Mouse (Mus musculus): ENCODE data around the gene Akap5.
A peak's percentile ranks its signal among the peaks of the same experiment; 100 is the strongest.

Gene Akap5

DNA sequence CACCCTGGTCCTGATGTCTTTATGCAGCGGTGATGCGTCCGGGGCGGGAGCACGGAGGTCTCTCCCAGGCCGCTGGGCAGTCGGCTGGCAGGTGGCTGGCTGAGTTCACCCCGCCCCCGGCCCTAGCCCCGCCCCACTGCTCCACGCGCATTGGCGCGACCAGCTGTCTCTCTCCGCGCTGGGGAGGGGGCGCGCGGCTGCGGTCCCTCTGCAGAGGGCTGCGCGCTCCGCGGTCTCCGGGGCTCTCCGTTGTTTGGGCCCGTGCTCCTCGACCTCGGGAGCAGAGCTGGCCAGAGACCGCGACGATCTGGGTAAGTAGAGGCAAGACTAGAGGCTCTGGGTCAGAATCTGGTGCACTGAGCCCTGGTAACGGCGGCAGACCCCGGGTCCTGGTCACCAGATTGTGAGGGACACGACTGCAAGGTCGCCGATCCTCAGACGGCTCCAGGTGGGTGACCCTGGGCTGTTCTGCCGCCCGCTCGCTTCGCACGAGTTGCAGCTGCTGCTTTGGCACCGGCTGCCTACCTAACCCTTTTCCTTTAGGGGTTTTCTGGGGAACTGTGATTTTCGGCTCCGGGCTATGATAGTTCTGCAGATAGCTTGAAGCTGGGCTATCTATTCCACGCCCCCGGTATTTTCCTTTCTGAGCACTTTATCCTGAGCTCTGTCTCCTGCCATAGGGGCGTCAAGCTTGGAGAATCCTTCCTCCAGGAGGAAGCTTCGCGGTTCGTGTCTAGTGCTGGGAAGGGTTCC lies at the start of gene Akap5:
Gene Akap5 (plus strand): TSS at position 213 of the 753 bp plus-strand sequence.
- no peak for DNase-seq (ENCODE audit: low spot score)

- no peak for DNase-seq (ENCODE audit: low spot score)
Observed at GRCm38 (mm10) chr12:76278209-76278608, 46.5 kb upstream of the Akap5 start.

DNA sequence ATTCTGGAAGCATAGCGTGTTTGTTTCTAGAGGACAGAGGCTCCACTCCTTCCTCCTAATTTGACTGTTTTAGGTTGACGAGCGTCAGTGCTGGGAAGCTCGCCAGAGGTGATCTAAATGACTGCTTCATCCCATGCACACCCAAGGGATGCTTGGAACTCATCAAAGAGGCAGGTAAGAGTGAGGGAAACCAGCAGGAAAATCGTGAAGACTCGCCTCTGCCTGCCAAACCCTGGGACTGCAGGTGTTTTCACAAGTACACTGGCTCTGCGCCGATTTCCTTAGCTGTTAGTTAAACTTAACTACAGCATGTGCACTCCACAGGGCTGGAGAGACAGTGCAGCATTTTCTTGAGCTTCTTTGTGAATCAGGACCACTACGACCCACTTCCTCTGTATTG lies 44.1 kb upstream of the Akap5 start:
- no peak for DNase-seq (ENCODE audit: low spot score)

GRCm38 (mm10) chr12:76281111-76281660 lies 43.5 kb upstream of the Akap5 start:
- no peak for DNase-seq (ENCODE audit: low spot score)

DNA sequence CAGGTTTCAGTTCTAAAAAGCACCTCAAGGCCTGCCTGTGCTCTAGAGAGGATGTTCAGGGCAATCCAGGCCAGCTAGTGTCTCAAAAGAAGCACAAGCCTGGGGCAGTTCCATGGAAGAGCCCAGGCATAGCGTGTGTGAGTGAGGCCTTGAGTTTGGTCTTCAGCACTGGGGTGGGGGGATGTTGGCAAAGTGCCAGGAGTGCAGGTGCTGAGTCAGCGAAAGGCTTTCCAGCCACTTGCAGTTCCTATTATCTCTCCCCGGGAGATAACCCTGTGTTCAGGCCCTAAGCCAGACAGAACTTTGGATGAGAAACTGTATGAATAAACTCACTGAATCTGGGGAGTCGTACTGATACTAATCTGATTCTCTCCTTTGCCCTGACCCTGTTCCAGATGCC lies 42.6 kb upstream of the Akap5 start:
- DNase-seq (ENCODE audit: low spot score): no peak

- no peak for DNase-seq (ENCODE audit: low spot score)
Observed at GRCm38 (mm10) chr12:76282532-76283173, 42.0 kb upstream of the Akap5 start.

GRCm38 (mm10) chr12:76285418-76285817 lies 39.3 kb upstream of the Akap5 start:
- DNase-seq (ENCODE audit: low spot score): no peak

- DNase-seq (ENCODE audit: low spot score): no peak
Observed at GRCm38 (mm10) chr12:76287986-76288385, 36.7 kb upstream of the Akap5 start.

DNA sequence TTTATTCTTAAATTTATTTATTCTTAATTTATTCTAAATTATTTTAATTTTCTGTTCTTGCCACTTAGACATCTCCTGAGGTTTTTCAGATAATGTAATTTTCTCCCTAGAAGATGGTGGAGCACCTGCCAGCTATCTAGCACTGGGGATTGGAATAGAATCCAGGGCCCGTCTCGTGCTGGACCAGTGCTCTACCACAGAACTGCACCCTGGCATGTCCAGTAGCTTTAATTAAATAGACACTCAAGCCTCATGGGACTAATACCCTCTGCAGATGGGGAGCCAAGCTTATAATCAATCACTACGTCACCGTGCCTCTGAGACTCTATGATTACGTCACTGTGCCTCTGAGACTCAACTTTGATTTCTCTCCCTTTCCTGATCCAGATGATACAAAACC lies 36.2 kb upstream of the Akap5 start:
- no peak for DNase-seq (ENCODE audit: low spot score)

GRCm38 (mm10) chr12:76289428-76289827 lies 35.3 kb upstream of the Akap5 start:
- no peak for DNase-seq (ENCODE audit: low spot score)

GRCm38 (mm10) chr12:76290271-76290670 lies 34.4 kb upstream of the Akap5 start:
- no peak for DNase-seq (ENCODE audit: low spot score)

- peak; percentile 26 for DNase-seq (ENCODE audit: low spot score)
Observed at GRCm38 (mm10) chr12:76293192-76293591, 31.5 kb upstream of the Akap5 start.

DNA sequence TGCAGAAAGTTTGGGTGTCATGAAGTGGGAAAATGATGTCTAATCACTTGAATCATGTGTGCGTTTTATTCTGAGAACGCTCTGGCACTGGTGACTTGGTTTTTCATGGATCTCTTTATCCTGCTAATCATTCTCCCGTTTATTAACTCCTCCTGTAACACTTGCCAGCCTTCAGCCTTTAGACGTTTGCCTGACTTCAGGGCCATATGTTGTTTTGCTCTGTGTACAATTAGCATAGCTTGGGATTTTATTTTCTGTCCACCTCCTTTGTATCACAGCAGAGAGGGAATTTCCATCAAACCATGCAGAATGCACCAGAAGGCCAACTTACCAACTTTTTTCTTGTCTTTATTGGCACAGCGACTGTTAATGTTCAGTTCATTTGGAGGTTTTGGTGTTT lies 26.9 kb upstream of the Akap5 start:
- DNase-seq (ENCODE audit: low spot score): no peak

DNA sequence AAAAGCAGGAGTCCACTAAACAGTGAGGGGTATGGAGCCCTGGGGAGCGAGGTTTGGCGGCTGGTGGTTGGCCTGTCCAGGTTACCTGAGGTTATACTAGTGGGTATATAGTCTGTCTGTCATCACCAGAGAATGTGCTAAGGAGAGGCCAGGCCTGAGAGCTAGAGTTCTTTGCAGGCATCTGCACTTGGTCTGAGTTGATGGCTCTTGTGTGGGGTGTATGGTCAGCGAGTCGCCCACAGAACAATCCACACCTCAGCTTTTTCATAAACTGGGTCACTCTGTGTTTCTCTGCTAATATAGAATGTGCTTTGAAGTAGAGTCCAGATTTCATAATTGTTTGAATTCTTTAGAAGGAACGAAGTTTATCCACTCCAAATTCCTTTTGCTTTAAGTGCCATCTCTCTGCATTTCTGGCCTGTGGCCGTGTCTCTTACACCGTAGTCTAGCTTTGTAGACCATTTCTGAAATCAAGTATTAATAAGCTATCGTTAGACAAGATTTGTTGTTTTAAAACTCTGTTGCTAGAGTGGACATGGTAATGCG lies 25.3 kb upstream of the Akap5 start:
- DNase-seq (ENCODE audit: low spot score): no peak

DNA sequence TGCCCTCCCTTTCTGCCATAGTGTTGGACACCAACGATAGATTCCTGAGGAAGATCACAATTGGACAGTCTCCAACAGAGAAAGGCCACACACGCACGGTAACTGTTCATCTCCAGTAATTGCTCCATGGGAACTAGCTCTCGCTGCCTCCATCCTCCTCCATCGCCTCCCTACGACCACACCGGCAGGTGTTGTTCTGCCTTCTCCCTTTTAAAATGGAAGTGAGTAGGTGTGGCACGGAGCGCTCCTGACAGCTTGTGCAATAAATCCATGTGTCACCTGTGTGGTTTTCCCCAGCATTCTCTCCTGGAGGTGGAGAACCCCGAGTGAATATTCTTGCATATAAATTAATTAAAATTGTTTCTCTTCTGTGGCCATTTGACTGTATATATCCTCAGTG lies 24.3 kb upstream of the Akap5 start:
- no peak for DNase-seq (ENCODE audit: low spot score)

DNA sequence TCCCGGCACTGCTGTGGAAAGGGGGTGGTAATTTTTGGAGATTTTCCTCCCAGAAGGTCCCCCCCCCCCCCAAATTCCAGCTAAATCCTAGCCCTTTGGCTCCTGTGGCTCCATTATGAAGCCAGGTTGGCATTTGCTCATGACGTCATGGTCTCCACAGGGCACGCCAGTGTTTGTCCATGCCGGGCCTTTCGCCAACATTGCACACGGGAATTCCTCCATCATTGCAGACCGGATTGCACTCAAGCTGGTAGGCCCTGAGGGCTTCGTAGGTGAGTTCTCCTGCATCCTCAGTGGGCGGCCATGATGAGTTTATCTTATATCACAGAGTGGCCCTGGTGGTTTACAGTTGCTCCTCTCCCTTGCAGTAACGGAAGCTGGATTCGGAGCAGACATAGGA lies 21.2 kb upstream of the Akap5 start:
- DNase-seq (ENCODE audit: low spot score): no peak

GRCm38 (mm10) chr12:76304199-76304598 lies 20.5 kb upstream of the Akap5 start:
- no peak for DNase-seq (ENCODE audit: low spot score)

DNA sequence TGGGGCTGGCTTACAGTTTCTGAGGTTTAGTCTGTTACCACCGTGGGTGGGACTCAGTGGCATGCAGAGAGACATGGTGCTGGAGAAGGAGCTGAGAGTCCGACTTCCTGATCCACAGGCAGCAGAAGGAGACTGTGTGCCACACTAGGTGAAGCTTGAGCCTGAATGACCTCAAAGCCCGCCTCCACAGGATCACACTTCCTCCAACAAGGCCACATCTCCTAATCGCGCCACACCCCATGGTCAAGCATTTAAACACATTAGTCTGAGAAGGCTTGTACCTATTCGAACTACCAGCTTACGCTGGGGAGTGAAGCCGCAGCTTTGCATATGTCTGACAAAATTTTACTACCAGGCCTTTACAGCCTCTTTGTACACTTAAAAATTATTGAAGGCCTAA lies 19.6 kb upstream of the Akap5 start:
- DNase-seq (ENCODE audit: low spot score): no peak

DNA sequence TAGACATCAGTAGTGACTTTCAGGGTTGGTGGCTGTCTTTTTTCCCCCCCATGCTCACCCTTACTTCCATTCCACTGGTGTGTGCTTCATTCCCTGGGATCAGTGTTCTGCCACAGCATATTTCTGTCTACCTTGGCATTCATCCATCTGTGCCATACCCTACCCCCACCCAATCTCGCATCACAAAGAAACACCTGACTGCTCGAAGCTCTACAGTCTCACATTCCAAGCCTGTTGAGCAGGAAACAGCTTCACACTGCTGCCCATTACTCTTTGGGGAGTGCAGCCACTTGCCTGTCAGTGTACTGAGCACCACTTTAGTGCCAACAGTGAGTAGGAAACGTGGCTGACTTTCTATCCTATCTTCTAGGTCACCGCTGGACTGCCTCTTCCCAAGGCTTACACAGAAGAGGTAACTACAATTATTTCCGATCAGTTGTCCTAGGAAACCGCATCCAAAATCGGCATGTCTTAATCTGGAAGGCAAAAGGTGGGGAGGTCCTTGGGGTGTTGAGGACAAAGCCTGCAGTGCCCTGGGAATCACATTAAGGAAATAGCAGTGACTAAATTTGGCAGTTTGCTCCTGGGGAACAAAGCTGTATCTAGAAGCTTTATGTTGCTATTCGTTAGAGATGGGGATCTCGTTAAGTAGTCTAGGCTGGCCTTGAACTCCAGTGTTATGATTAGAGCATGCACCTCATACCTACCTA lies 17.7 kb upstream of the Akap5 start:
- DNase-seq (ENCODE audit: low spot score): no peak

DNA sequence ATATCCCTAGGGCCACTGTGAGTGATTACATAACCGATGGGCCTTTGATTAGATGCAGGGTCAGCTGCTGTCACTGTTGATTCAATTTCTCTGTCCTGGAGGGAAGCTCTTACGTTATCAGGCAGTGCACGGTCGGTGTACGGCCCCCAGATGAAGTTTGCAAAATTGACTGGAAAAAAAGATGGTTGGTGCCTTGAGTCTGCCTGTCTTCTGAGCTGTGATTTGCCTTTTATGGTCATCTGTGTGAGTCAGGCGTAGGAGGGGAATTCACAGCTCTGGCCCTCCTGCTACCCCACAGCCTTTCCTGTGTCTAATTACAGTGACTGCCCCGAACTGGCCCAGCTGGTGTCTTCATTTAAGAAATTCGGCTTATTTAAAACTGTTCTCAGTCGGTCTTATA lies 16.7 kb upstream of the Akap5 start:
- no peak for DNase-seq (ENCODE audit: low spot score)

DNA sequence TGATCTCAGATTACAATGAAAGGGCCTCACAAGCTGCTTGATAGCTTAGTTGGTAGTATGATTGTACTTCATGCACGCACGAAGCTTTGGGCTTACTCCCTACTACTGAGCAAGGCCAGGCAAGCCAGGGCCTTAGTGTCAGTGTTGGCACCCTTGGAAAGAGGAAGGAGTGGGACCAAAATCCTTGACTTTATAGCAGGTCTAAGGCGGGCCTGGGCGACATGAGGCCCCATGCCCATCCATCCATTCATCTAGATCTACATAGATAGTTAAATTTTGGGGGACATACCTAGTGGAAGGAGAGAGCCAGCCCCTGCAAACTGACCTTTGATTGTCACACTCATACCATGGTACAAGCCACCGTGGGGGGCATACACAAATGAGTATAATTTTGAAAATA lies 16.3 kb upstream of the Akap5 start:
- no peak for DNase-seq (ENCODE audit: low spot score)

- DNase-seq (ENCODE audit: low spot score): no peak
Observed at GRCm38 (mm10) chr12:76310007-76310406, 14.7 kb upstream of the Akap5 start.

DNA sequence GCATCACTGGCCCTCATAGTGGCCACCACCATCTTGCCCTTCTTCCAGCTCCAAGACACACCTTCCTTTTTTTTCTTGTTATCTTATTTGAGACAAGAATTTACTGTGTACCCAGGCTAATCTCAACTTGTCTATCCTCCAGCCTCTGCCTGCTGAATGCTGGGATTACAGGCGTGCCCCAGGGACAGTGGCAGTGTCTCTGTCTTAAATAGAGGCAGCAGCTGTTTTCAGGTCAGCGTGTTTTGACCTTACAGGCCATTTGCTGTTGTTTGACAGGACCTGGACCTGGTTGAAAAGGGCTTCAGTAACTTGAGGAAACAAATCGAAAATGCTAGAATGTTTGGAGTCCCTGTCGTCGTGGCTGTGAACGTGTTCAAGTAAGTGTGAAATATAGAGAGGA lies 14.1 kb upstream of the Akap5 start:
- no peak for DNase-seq (ENCODE audit: low spot score)
